Comparison of ENCODE assay signal across 20 mouse cellular contexts in the genomic region with DNA sequence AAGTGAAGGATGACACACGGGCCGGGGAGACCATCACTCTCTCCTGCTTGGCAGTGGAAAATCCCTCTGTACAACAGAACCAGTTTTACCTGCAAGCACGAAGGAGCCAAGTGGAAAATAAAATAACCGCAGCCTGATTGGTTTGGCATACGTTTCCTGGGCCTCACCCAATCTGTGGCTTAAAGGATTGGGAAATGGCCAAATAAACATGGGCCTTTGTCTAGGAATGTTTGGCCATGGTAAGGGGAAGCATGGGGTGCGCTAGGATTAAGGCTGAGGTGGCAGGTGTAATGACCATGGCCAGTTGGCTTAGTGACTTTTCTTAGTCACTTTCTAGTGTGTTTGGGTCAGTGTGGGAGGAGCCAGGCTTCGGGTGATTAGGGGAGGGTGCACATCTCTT.
DNase-seq lines count a peak whose midpoint lies in the region; ATAC-seq and TF ChIP-seq lines count a peak whose summit lies in the region.
"Had no signal": no experiment of that assay in that cellular context is flagged by ENCODE, and none has a peak within 500 bp of the region (broad histone marks: within the 10 kb centered on the region; RNA-seq: fewer than 3 reads in every experiment).

No protein-coding gene starts in this region.

- no peak overlapping the region for H3K9ac ChIP-seq in lung, postnatal 0 days (replicated peaks; ENCODE audit: low read depth)
- H3K9ac ChIP-seq in limb, embryonic 15.5 days: no peak overlapping the region
- H3K9ac ChIP-seq: limb, embryonic 12.5 days; liver, embryonic 14.5 days; midbrain, embryonic 12.5 days; neural tube, embryonic 12.5 days had no signal

- TF ChIP-seq POLR2A in lung, adult 2 months (IDR thresholded peaks at IDR 0.05; ENCODE audit: borderline replicate concordance, extremely low read depth, low read depth, low read length): no peak

- ATAC-seq in lung, postnatal 0 days: peak; percentile 46
- 0 out of 2 replicates have a peak, but pooled peaks have one; percentile 31 for ATAC-seq in limb, embryonic 15.5 days (ENCODE audit: insufficient number of reproducible peaks, low FRiP score, low TSS enrichment, low read depth)

- H3K36me3 ChIP-seq in lung, postnatal 0 days (ENCODE audit: insufficient read depth, low read length): no peaks in the 10 kb centered on the region
- no peaks in the 10 kb centered on the region for H3K36me3 ChIP-seq in limb, embryonic 15.5 days
- H3K36me3 ChIP-seq: forebrain, embryonic 10.5 days; limb, embryonic 12.5 days; midbrain, embryonic 12.5 days; neural tube, embryonic 12.5 days had no signal

- H3K27me3 ChIP-seq in lung, postnatal 0 days (replicated peaks; ENCODE audit: insufficient read depth, low read length): no peaks in the 10 kb centered on the region
- no peaks in the 10 kb centered on the region for H3K27me3 ChIP-seq in limb, embryonic 15.5 days
- H3K27me3 ChIP-seq: limb, embryonic 12.5 days; midbrain, embryonic 12.5 days; neural tube, embryonic 12.5 days had no signal

- H3K4me2 ChIP-seq in lung, postnatal 0 days (replicated peaks; ENCODE audit: low read depth, low read length): no peak overlapping the region
- no peak overlapping the region for H3K4me2 ChIP-seq in limb, embryonic 15.5 days
- H3K4me2 ChIP-seq: limb, embryonic 12.5 days; midbrain, embryonic 12.5 days; neural tube, embryonic 12.5 days had no signal

- TF ChIP-seq EP300 in lung, postnatal 0 days (IDR thresholded peaks at IDR 0.05): no peak

- no peak for TF ChIP-seq CTCF in lung, postnatal 0 days (IDR thresholded peaks at IDR 0.05)
- no peak for TF ChIP-seq CTCF in lung, adult 2 months (IDR thresholded peaks at IDR 0.05; ENCODE audit: insufficient read depth, low read length)

- WGBS in lung, postnatal 0 days: 52% methylated on average over 7 of the region's 7 CpGs
- 46% methylated on average over 7 of the region's 7 CpGs for WGBS in lung, adult 2 months
- WGBS in limb, embryonic 15.5 days: 48% methylated on average over 7 of the region's 7 CpGs

- no peaks in the 10 kb centered on the region for H3K4me1 ChIP-seq in lung, postnatal 0 days (ENCODE audit: insufficient read depth, low read depth, low read length)
- no peaks in the 10 kb centered on the region for H3K4me1 ChIP-seq in lung, adult 2 months (ENCODE audit: control insufficient read depth, insufficient read depth, low read length)
- peaks cover 22% of the 10 kb centered on the region for H3K4me1 ChIP-seq in limb, embryonic 15.5 days

- peak; percentile 25 to 39 for DNase-seq in cerebellum, postnatal 25 days
- no peak for DNase-seq in cerebellum, adult 11-12 months
- peak; percentile 33 for DNase-seq in lung, postnatal 0 days (ENCODE audit: low spot score)
- no peak for DNase-seq in lung, adult 2 months
- DNase-seq in adrenal gland, adult 2 months: no peak
- no peak for DNase-seq in adrenal gland, postnatal 10 days
- DNase-seq: B cell, adult 2 months; gastrocnemius, postnatal 10 days; heart, adult 2 months; heart, postnatal 4 days; kidney, adult 11 months; right cerebral cortex, adult 18-20 months; thymus, adult 2 months had no signal

- H3K27ac ChIP-seq in lung, postnatal 0 days (ENCODE audit: low read length): no peak overlapping the region
- H3K27ac ChIP-seq in limb, embryonic 15.5 days: peak overlapping the region; percentile 23; the same call in 1 of the 2 replicates
- H3K27ac ChIP-seq: forebrain, embryonic 10.5 days; heart, adult 2 months; hindbrain, postnatal 0 days; limb, embryonic 12.5 days; liver, embryonic 14.5 days; midbrain, embryonic 12.5 days; neural tube, embryonic 12.5 days had no signal

- H3K9me3 ChIP-seq in lung, postnatal 0 days (ENCODE audit: low read length): no peaks in the 10 kb centered on the region
- H3K9me3 ChIP-seq in limb, embryonic 15.5 days: no peaks in the 10 kb centered on the region
- H3K9me3 ChIP-seq: forebrain, embryonic 10.5 days; limb, embryonic 12.5 days; midbrain, embryonic 12.5 days; neural tube, embryonic 12.5 days had no signal

- H3K4me3 ChIP-seq in lung, postnatal 0 days (ENCODE audit: low read depth, low read length): no peak overlapping the region
- no peak overlapping the region for H3K4me3 ChIP-seq in lung, adult 2 months (replicated peaks; ENCODE audit: extremely low read depth, low read depth, low read length)
- H3K4me3 ChIP-seq in limb, embryonic 15.5 days: no peak overlapping the region
- H3K4me3 ChIP-seq: forebrain, embryonic 10.5 days; heart, adult 2 months; limb, embryonic 12.5 days; midbrain, embryonic 12.5 days; neural tube, embryonic 12.5 days had no signal

Comparison
In these comparisons a context has a peak if more than half of its experiments do, and no peak if none do; other contexts are left out.
1. DNase-seq: peak in cerebellum, postnatal 25 days (2 of 2) and lung, postnatal 0 days (single experiment); none in cerebellum, adult 11-12 months (single experiment), lung, adult 2 months (single experiment), adrenal gland, adult 2 months (single experiment) and adrenal gland, postnatal 10 days (single experiment).